Mouse (Mus musculus): ENCODE results near the gene Mdh2.

DNA sequence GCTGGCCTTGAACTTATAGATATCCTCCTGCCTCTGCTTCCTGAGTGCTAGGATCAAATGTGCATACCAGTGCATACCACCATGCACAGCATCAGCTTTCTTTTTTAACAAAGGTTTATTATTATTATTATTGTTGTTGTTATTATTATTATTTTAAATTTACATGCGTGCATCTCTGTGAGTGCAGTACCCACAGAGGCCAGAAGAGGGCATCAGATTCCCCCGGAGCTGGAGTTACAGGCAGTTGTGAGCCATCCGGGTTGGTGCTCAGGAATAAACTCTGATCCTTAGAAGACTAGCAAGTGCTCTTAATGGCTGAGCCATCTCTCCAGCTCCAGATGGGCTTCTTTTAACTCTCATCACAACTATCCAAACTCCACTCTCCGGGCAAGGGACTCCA lies 21.5 kb downstream of the Mdh2 start:
- TF ChIP-seq EP300 (optimal IDR thresholded peaks at IDR 0.05) = no peak
- peak; percentile 61 for TF ChIP-seq CTCF (IDR thresholded peaks at IDR 0.05; ENCODE audit: low read depth)

Data from stomach, postnatal 0 days (tissue).